Mouse (Mus musculus): ENCODE data around the gene Rnd2.

DNA sequence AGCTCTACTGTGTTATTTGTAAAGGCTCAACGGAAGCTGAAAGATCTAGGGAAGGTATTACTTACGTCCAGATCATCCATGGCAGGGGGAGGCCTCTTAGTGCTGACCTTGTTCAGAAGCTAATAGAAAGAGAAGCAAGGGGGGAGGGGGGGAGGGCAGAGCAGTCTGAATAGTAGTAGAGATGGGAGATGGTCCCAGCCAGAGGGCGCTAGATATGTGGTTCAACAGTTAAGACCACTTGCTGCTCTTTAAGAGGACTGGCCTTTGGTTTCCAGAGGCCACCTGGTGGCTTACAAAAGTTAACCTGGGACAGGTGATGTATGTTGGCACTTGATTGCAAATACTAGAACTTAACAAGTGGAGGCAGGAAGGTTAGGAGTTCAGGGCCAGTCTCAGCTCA, 45.2 kb upstream of the Rnd2 start:
- TF ChIP-seq GATA1 (IDR thresholded peaks at IDR 0.05; ENCODE audit: low read length): no peak
- no peak for TF ChIP-seq TAL1 (IDR thresholded peaks at IDR 0.05; ENCODE audit: low read length)

All from erythroblast, embryonic 14.5 days (primary cell).